Mouse (Mus musculus): ENCODE measurements at regions not wholly inside any gene's neighbourhood (a gene's known extent, or its start where the extent isn't known, plus 50 kb on each side); places are given as distances from the start of the nearest gene placed in this dataset.
A peak's percentile ranks its signal among the peaks of the same experiment; 100 is the strongest.

DNA sequence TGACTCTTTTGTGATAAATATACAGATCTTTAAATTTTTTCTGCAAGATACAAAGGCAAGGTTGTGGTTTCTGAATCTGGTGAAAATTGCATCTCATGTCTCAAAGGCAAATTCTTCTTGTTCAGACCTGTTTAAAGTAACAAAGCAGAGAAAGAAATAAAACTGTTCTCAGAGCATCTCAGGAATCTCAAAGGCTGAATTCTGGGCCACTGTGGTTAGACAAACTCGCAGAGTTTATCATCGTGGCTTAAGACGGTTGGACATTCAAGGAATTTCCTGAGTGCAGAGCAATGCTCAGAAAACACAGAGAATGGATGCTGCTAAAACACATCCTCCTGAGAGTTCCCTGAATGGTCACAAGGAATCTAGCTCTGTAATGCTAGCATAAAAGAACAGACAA lies 429.5 kb upstream of the Pbx1 start:
- H3K27ac ChIP-seq (replicated peaks; ENCODE audit: low read depth, low read length) = no peak overlapping the region
- WGBS = 89% methylated on average over 3 of the region's 3 CpGs
- DNase-seq = no peak
- H3K9me3 ChIP-seq (ENCODE audit: control insufficient read depth, low read length) = no peaks in the 10 kb centered on the region
- H3K27me3 ChIP-seq (ENCODE audit: control insufficient read depth, insufficient read depth, low read length) = no peaks in the 10 kb centered on the region
- no peak overlapping the region for H3K9ac ChIP-seq (replicated peaks; ENCODE audit: low read length)
- H3K4me1 ChIP-seq (ENCODE audit: control insufficient read depth, insufficient read depth, low read length) = no peaks in the 10 kb centered on the region
- H3K4me2 ChIP-seq (ENCODE audit: low read length) = no peak overlapping the region
- H3K36me3 ChIP-seq (ENCODE audit: control insufficient read depth, insufficient read depth, low read length) = no peaks in the 10 kb centered on the region
- H3K4me3 ChIP-seq (replicated peaks; ENCODE audit: low read depth, low read length) = no peak overlapping the region
- no peak for ATAC-seq (ENCODE audit: low FRiP score, low TSS enrichment)

DNA sequence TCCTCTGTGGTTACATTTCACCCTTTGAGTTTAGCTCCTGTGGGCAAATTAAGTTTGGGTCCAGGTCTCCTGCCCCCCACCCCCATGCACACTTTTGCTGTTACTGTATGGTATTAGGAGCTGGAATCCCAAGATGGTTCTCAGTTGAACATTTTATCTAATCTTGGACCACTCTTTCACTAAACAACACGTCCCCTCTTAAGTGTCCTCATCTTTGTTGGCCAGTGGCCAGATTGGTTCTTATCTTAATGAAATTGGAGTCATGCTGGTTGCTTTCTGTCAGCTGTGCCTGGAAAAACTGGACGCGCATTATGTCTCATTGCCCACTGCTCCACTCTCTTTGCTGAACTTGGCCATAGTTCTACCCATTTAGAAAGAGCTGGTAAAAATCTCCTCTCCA lies 391.1 kb upstream of the Pbx1 start:
- H3K9ac ChIP-seq (replicated peaks; ENCODE audit: low read length) = no peak overlapping the region
- H3K36me3 ChIP-seq (ENCODE audit: control insufficient read depth, insufficient read depth, low read length) = no peaks in the 10 kb centered on the region
- no peaks in the 10 kb centered on the region for H3K9me3 ChIP-seq (ENCODE audit: control insufficient read depth, low read length)
- no peak overlapping the region for H3K27ac ChIP-seq (replicated peaks; ENCODE audit: low read depth, low read length)
- 86% methylated on average over 3 of the region's 3 CpGs for WGBS
- H3K4me2 ChIP-seq (ENCODE audit: low read length) = no peak overlapping the region
- no peak overlapping the region for H3K4me3 ChIP-seq (replicated peaks; ENCODE audit: low read depth, low read length)
- H3K4me1 ChIP-seq (ENCODE audit: control insufficient read depth, insufficient read depth, low read length) = no peaks in the 10 kb centered on the region
- no peak for DNase-seq
- no peaks in the 10 kb centered on the region for H3K27me3 ChIP-seq (ENCODE audit: control insufficient read depth, insufficient read depth, low read length)
- no peak for ATAC-seq (ENCODE audit: low FRiP score, low TSS enrichment)

DNA sequence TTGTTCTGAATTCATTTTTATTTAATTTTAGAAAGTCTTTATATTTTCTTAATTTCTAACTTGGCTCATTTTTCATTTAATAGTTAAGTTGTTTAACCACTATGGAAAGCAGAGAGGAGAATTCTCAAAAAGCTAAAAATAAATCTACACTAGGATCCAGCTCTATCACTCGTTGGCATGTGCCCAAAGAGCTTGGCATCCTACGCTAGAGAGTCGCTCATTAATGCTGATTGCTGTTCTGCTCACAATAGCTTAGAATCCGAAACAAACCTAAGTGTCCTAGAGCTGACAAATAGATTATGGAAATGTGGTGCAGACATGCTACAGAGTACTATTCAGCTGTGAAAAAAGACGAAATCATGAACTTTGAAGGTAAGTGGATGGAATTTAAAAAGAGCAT lies 386.3 kb upstream of the Pbx1 start:
- H3K4me1 ChIP-seq (ENCODE audit: control insufficient read depth, insufficient read depth, low read length) = no peaks in the 10 kb centered on the region
- H3K9ac ChIP-seq (replicated peaks; ENCODE audit: low read length) = no peak overlapping the region
- no peaks in the 10 kb centered on the region for H3K9me3 ChIP-seq (ENCODE audit: control insufficient read depth, low read length)
- no peak overlapping the region for H3K4me2 ChIP-seq (ENCODE audit: low read length)
- WGBS = 52% methylated on average over 5 of the region's 5 CpGs
- ATAC-seq (ENCODE audit: low FRiP score, low TSS enrichment) (no peak), DNase-seq (peak; percentile 13)
- H3K27ac ChIP-seq (replicated peaks; ENCODE audit: low read depth, low read length) = no peak overlapping the region
- no peak overlapping the region for H3K4me3 ChIP-seq (replicated peaks; ENCODE audit: low read depth, low read length)
- no peaks in the 10 kb centered on the region for H3K36me3 ChIP-seq (ENCODE audit: control insufficient read depth, insufficient read depth, low read length)
- H3K27me3 ChIP-seq (ENCODE audit: control insufficient read depth, insufficient read depth, low read length) = no peaks in the 10 kb centered on the region

DNA sequence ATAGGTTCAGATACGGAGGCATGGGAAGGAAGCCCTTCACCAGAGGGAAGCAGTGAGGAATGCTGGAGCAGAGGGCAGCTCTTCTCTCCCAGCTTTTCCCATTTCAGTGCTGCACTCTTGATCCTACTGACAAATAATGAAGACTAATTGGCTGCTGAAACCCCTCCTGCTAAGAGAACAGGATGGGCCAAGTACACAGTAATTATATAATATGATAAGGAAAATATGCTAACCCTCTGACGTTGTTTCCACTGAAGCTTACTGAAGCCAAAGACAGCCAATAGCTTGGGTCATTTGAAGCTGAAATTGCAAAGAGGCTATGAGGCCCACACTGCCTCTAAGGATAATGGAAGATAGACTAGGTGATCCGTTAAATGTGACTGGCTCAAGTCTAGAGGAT lies 375.0 kb upstream of the Pbx1 start:
- H3K4me3 ChIP-seq (replicated peaks; ENCODE audit: low read depth, low read length) = no peak overlapping the region
- WGBS = 66% methylated on average over 3 of the region's 3 CpGs
- no peak overlapping the region for H3K4me2 ChIP-seq (ENCODE audit: low read length)
- H3K9ac ChIP-seq (replicated peaks; ENCODE audit: low read length) = no peak overlapping the region
- no peak overlapping the region for H3K27ac ChIP-seq (replicated peaks; ENCODE audit: low read depth, low read length)
- ATAC-seq (ENCODE audit: low FRiP score, low TSS enrichment) (no peak), DNase-seq (no peak)
- H3K36me3 ChIP-seq (ENCODE audit: control insufficient read depth, insufficient read depth, low read length) = no peaks in the 10 kb centered on the region
- H3K9me3 ChIP-seq (ENCODE audit: control insufficient read depth, low read length) = no peaks in the 10 kb centered on the region
- H3K4me1 ChIP-seq (ENCODE audit: control insufficient read depth, insufficient read depth, low read length) = no peaks in the 10 kb centered on the region
- no peaks in the 10 kb centered on the region for H3K27me3 ChIP-seq (ENCODE audit: control insufficient read depth, insufficient read depth, low read length)

DNA sequence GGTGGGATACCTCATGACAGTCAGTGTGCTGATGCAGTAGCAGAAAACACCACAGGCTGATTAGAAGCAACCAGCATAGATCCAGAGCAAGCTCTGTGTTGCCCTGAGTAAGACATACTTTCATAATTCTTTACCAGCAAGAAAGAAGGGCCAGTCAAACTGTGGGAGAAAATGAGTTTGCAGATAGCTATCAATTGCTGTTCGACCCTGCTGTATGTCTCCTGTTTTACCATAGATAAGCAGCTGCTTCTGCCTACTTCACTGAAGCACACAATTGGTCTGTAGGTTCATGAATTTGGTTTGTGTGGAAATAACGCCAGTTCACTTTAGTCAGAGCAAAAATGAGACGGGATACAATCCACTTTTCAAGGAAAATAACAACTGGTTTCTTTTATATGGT lies 373.4 kb upstream of the Pbx1 start:
- no peaks in the 10 kb centered on the region for H3K4me1 ChIP-seq (ENCODE audit: control insufficient read depth, insufficient read depth, low read length)
- H3K9ac ChIP-seq (replicated peaks; ENCODE audit: low read length) = no peak overlapping the region
- ATAC-seq (ENCODE audit: low FRiP score, low TSS enrichment) = no peak
- H3K4me2 ChIP-seq (ENCODE audit: low read length) = no peak overlapping the region
- no peaks in the 10 kb centered on the region for H3K27me3 ChIP-seq (ENCODE audit: control insufficient read depth, insufficient read depth, low read length)
- H3K36me3 ChIP-seq (ENCODE audit: control insufficient read depth, insufficient read depth, low read length) = no peaks in the 10 kb centered on the region
- no peaks in the 10 kb centered on the region for H3K9me3 ChIP-seq (ENCODE audit: control insufficient read depth, low read length)
- H3K27ac ChIP-seq (replicated peaks; ENCODE audit: low read depth, low read length) = no peak overlapping the region
- DNase-seq = no peak
- 79% methylated on average over 3 of the region's 3 CpGs for WGBS
- H3K4me3 ChIP-seq (replicated peaks; ENCODE audit: low read depth, low read length) = no peak overlapping the region

DNA sequence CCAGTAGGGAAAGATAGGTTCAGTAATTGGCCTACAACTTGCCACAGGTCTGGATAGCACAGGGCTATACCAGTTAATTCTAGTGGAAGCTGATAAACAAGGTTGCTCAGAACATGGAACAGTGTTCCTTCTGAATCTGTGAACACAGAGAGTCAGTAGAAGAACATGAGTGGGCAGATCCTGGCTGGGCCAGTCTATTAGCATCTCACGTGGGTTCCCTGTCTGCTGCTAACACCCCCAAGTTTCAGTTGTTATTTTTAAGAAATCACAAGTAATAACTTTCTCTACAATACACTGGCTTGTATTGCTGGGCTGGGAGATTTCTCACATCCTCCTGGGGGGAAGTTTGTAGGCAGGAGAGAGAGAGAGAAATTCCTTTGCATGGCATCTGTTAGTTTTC lies 369.0 kb upstream of the Pbx1 start:
- H3K27ac ChIP-seq (replicated peaks; ENCODE audit: low read depth, low read length) = no peak overlapping the region
- no peak for DNase-seq
- no peak overlapping the region for H3K4me3 ChIP-seq (replicated peaks; ENCODE audit: low read depth, low read length)
- H3K9me3 ChIP-seq (ENCODE audit: control insufficient read depth, low read length) = no peaks in the 10 kb centered on the region
- no peaks in the 10 kb centered on the region for H3K4me1 ChIP-seq (ENCODE audit: control insufficient read depth, insufficient read depth, low read length)
- no peaks in the 10 kb centered on the region for H3K36me3 ChIP-seq (ENCODE audit: control insufficient read depth, insufficient read depth, low read length)
- H3K9ac ChIP-seq (replicated peaks; ENCODE audit: low read length) = no peak overlapping the region
- WGBS = 89% methylated on average over 1 of the region's 1 CpGs
- H3K4me2 ChIP-seq (ENCODE audit: low read length) = no peak overlapping the region
- H3K27me3 ChIP-seq (ENCODE audit: control insufficient read depth, insufficient read depth, low read length) = no peaks in the 10 kb centered on the region
- ATAC-seq (ENCODE audit: low FRiP score, low TSS enrichment) = no peak

DNA sequence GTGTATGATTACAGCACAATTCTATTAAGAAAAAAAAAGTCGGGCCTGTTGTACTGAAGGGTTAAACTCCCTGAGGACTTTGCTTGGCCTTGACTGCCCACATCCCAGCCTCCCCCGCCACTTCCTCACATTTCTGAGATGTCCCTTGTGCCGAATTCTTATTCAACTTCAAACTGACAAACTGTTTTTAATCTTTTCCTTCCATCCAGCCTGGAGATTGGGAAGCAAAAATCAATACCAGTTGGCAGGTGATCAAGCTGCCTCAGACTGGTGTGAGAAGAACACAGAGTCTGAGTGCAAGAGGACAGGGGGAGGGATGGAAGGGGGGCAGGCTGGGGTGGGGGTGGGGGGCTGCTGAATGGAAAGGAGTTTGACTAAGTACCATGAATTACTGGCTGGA lies 354.7 kb upstream of the Pbx1 start:
- Histone ChIP-seq H3K27ac (replicated peaks; ENCODE audit: low read depth, low read length) (no peak overlapping the region), H3K27me3 (ENCODE audit: control insufficient read depth, insufficient read depth, low read length) (no peaks in the 10 kb centered on the region), H3K4me1 (ENCODE audit: control insufficient read depth, insufficient read depth, low read length) (no peaks in the 10 kb centered on the region), H3K9me3 (ENCODE audit: control insufficient read depth, low read length) (no peaks in the 10 kb centered on the region), H3K36me3 (ENCODE audit: control insufficient read depth, insufficient read depth, low read length) (no peaks in the 10 kb centered on the region), H3K9ac (replicated peaks; ENCODE audit: low read length) (no peak overlapping the region), H3K4me2 (ENCODE audit: low read length) (no peak overlapping the region), H3K4me3 (replicated peaks; ENCODE audit: low read depth, low read length) (no peak overlapping the region)
- 56% methylated on average over 3 of the region's 3 CpGs for WGBS
- DNase-seq = peak; percentile 31
- no peak for ATAC-seq (ENCODE audit: low FRiP score, low TSS enrichment)

DNA sequence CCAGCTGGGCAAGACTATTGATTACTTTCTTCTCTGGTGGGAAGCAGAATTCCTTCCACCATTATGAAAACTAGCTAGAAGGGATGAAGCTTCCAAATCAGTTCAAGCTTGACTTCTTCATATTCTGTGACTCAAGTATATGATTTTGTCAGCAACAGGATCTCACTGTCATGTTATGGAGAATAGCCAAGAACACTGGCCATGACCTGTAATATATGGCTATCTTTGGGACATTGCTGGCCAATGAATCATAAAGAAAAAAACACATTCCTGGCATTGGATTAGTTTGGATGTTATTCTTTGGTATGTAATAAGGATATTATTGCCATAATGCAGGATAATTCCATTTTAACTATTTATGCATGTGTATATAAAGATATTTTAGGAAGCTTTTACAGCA lies 351.8 kb upstream of the Pbx1 start:
- Histone ChIP-seq H3K9me3 (ENCODE audit: control insufficient read depth, low read length) (no peaks in the 10 kb centered on the region), H3K4me3 (replicated peaks; ENCODE audit: low read depth, low read length) (no peak overlapping the region), H3K27ac (replicated peaks; ENCODE audit: low read depth, low read length) (no peak overlapping the region), H3K4me2 (ENCODE audit: low read length) (no peak overlapping the region), H3K9ac (replicated peaks; ENCODE audit: low read length) (no peak overlapping the region), H3K36me3 (ENCODE audit: control insufficient read depth, insufficient read depth, low read length) (no peaks in the 10 kb centered on the region), H3K27me3 (ENCODE audit: control insufficient read depth, insufficient read depth, low read length) (no peaks in the 10 kb centered on the region), H3K4me1 (ENCODE audit: control insufficient read depth, insufficient read depth, low read length) (no peaks in the 10 kb centered on the region)
- no peak for DNase-seq
- no peak for ATAC-seq (ENCODE audit: low FRiP score, low TSS enrichment)

DNA sequence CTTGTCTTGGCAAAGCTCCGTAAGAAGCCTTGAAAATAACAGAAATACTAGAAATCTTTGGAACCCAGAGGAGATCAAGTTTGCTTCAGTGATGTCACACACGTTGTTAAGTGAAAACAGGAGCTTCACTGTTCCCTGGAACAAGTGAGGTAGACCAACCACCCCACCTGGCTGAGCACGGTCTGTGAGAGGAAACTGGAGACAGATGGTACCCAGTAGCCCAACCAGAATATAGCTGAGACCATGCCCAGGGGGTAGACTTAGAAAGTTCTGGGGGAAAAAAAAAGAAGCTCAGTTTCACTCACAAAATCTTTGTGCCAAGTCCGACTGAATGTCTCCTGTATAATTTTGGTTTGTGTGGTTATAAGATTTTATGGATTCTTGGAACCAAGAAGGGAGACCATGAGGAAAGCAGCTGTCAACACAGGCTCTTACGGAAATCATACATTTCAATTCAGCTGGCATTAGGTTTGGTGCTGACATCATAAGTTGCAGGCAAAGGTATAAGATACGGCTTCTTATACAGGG lies 332.4 kb upstream of the Pbx1 start:
- 88% methylated on average over 6 of the region's 6 CpGs for WGBS
- H3K36me3 ChIP-seq (ENCODE audit: control insufficient read depth, insufficient read depth, low read length) = no peaks in the 10 kb centered on the region
- H3K4me3 ChIP-seq (replicated peaks; ENCODE audit: low read depth, low read length) = no peak overlapping the region
- ATAC-seq (ENCODE audit: low FRiP score, low TSS enrichment) (no peak), DNase-seq (no peak)
- no peak overlapping the region for H3K27ac ChIP-seq (replicated peaks; ENCODE audit: low read depth, low read length)
- no peak overlapping the region for H3K9ac ChIP-seq (replicated peaks; ENCODE audit: low read length)
- H3K4me1 ChIP-seq (ENCODE audit: control insufficient read depth, insufficient read depth, low read length) = no peaks in the 10 kb centered on the region; the same call in 1 of the 2 replicates
- H3K4me2 ChIP-seq (ENCODE audit: low read length) = no peak overlapping the region
- H3K9me3 ChIP-seq (ENCODE audit: control insufficient read depth, low read length) = no peaks in the 10 kb centered on the region
- H3K27me3 ChIP-seq (ENCODE audit: control insufficient read depth, insufficient read depth, low read length) = no peaks in the 10 kb centered on the region
